Mouse (Mus musculus) lung, postnatal 0 days (tissue): ENCODE results near the gene Creb3l1. TPM values are rescaled to one million over a fixed set of nuclear protein-coding genes. Genes with fewer than 3 reads are reported as not detected.

Source experiments
- ATAC-seq: fragments of 200-750 bp; cut with Nextera tagmentation; 2 replicates; pipeline ENCODE4 v1.8.0; 2017; ENCODE audit warnings: moderate library complexity
- DNase-seq: peaks from one replicate; pipeline ENCODE4 v3.0.0-alpha.2; 2016; ENCODE audit warnings: low spot score
- H3K27ac ChIP-seq: fragments of 300-500 bp; sonication (generic); 2 replicates; pipeline ENCODE4 v1.5.1; 2014; ENCODE audit warnings: antibody characterized with exemption, mild to moderate bottlenecking, low read length, mixed read lengths
- H3K27me3 ChIP-seq: fragments of 300-500 bp; sonication (generic); replicated peaks from 2 replicates; pipeline ENCODE4 v1.6.1; 2014; ENCODE audit warnings: low read length, mixed read lengths; ENCODE audit not compliant: insufficient read depth
- H3K36me3 ChIP-seq: fragments of 300-500 bp; sonication (generic); 2 replicates; pipeline ENCODE4 v1.6.1; 2014; ENCODE audit warnings: low read length, mixed read lengths; ENCODE audit not compliant: insufficient read depth
- H3K4me1 ChIP-seq: fragments of 300-500 bp; sonication (generic); 2 replicates; pipeline ENCODE4 v1.6.1; 2014; ENCODE audit warnings: antibody characterized with exemption, low read depth, low read length, mixed read lengths; ENCODE audit not compliant: insufficient read depth
- H3K4me2 ChIP-seq: fragments of 300-500 bp; sonication (generic); replicated peaks from 2 replicates; pipeline ENCODE4 v1.6.1; 2014; ENCODE audit warnings: low read depth, mild to moderate bottlenecking, low read length, moderate library complexity, mixed read lengths
- H3K4me3 ChIP-seq: fragments of 300-500 bp; sonication (generic); 2 replicates; pipeline ENCODE4 v1.5.1; 2014; ENCODE audit warnings: low read depth, low read length
- H3K9ac ChIP-seq: fragments of 300-500 bp; sonication (generic); replicated peaks from 2 replicates; pipeline ENCODE4 v1.6.1; 2014; ENCODE audit warnings: low read depth, mild to moderate bottlenecking
- H3K9me3 ChIP-seq: fragments of 300-500 bp; sonication (generic); 2 replicates; pipeline ENCODE4 v1.6.1; 2016; ENCODE audit warnings: low read length, mixed read lengths
- CTCF ChIP-seq: IDR thresholded peaks from 2 replicates; pipeline ENCODE4 v1.5.1; 2016; ENCODE audit warnings: antibody characterized with exemption, mild to moderate bottlenecking
- EP300 ChIP-seq: IDR thresholded peaks from 2 replicates; pipeline ENCODE4 v1.6.1; 2016; ENCODE audit warnings: antibody characterized with exemption, mild to moderate bottlenecking, control low read depth
- WGBS: fragments of 180-500 bp; shearing (Covaris S2); extraction: QIAGEN DNeasy Blood & Tissue Kit; methylation state at CpG from one replicate; pipeline ENCODE4 v1.1.7; 2014; 5-methylcytosine and 5-hydroxymethylcytosine counted together
- polyA plus RNA-seq: library from polyadenylated mRNA; unstranded; fragments of >200 nt; fragmentation: Nextera tagmentation; extraction: Ambion mirVana; gene quantifications from 2 replicates; pipeline ENCODE4 v1.2.1, GENCODE M21; 2015

Gene Creb3l1
- polyA plus RNA-seq, result 7.0 and 8.1 TPM in 2 replicates

DNA sequence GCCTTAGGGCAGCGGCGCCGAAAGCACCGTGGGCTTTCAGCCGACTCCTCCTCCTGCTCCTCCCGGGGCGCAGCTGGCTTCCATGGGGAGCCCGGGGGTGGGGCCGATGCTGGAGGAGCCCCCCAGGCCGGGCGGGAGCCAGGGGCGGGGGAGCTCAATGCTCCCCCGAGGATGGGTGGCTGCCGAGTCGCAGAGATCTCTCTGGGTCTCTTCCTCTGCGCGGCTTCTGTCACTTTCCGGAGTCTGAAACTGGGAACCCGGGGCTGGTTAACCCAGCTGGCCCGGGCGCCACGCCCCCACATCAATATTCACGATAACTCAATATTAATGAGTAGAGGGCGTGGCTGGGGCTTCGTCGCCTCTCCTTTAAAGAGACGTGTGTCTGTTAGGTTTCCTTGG lies at the start of gene Creb3l1:
TSS of gene Creb3l1 (minus strand) at position 229 of the 399 bp plus-strand sequence.
- ATAC-seq (peak; percentile 52), DNase-seq (peak; percentile 86)
- H3K4me2 ChIP-seq, result peak within 1 kb of the TSS; percentile 96
- H3K9ac ChIP-seq, result peak within 1 kb of the TSS; percentile 56
- 1% methylated on average over 21 of the region's 27 CpGs for WGBS
- no peak for TF ChIP-seq EP300
- TF ChIP-seq CTCF, result no peak
- peaks cover 3% of the 10 kb centered on the region for H3K4me1 ChIP-seq
- H3K9me3 ChIP-seq, result no peaks in the 10 kb centered on the region
- H3K27ac ChIP-seq, result peak within 1 kb of the TSS; percentile 71
- H3K4me3 ChIP-seq, result peak within 1 kb of the TSS; percentile 78
- no peaks in the 10 kb centered on the region for H3K27me3 ChIP-seq
- H3K36me3 ChIP-seq, result no peaks in the 10 kb centered on the region

- 73% methylated on average over 4 of the region's 4 CpGs for WGBS
- no peak overlapping the region for H3K9ac ChIP-seq
- no peak for TF ChIP-seq EP300
- no peak for TF ChIP-seq CTCF
- ATAC-seq (no peak), DNase-seq (no peak)
- no peaks in the 10 kb centered on the region for H3K4me1 ChIP-seq
- no peaks in the 10 kb centered on the region for H3K36me3 ChIP-seq
- H3K27ac ChIP-seq, result no peak overlapping the region
- H3K27me3 ChIP-seq, result no peaks in the 10 kb centered on the region
- no peaks in the 10 kb centered on the region for H3K9me3 ChIP-seq
- no peak overlapping the region for H3K4me2 ChIP-seq
- no peak overlapping the region for H3K4me3 ChIP-seq
Observed at GRCm38 (mm10) chr2:92071143-92071542, 46.8 kb upstream of the Creb3l1 start.

DNA sequence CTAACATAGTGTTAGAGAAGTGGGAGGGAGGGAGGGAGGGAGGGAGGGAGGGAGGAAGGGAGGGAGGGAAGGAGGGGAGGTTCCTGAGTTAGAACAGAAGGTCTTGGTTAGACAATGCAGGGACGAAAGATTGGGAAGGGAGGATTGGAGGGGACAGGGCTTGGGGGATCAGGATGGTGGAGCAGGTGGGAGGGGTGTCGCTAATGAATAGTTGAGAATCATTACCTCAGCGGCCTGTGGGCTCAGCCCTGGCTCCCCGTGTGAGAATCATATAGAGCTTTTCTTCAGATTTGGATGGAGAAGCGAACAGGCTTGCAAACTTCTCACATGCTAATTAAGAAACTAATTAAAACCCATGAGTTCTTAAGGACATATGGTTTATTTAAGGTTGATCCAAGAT lies 45.3 kb upstream of the Creb3l1 start:
- no peak overlapping the region for H3K27ac ChIP-seq
- DNase-seq (no peak), ATAC-seq (no peak)
- H3K4me2 ChIP-seq, result no peak overlapping the region
- no peaks in the 10 kb centered on the region for H3K27me3 ChIP-seq
- H3K9me3 ChIP-seq, result no peaks in the 10 kb centered on the region
- WGBS, result 66% methylated on average over 5 of the region's 5 CpGs
- TF ChIP-seq EP300, result no peak
- no peak for TF ChIP-seq CTCF
- H3K36me3 ChIP-seq, result no peaks in the 10 kb centered on the region
- H3K9ac ChIP-seq, result no peak overlapping the region
- no peaks in the 10 kb centered on the region for H3K4me1 ChIP-seq
- H3K4me3 ChIP-seq, result no peak overlapping the region

- Histone ChIP-seq H3K27ac (no peak overlapping the region), H3K27me3 (no peaks in the 10 kb centered on the region), H3K4me1 (no peaks in the 10 kb centered on the region), H3K4me2 (no peak overlapping the region), H3K9ac (no peak overlapping the region), H3K9me3 (no peaks in the 10 kb centered on the region), H3K4me3 (no peak overlapping the region), H3K36me3 (no peaks in the 10 kb centered on the region)
- ATAC-seq (no peak), DNase-seq (no peak)
- no peak for TF ChIP-seq CTCF
- no peak for TF ChIP-seq EP300
- 40% methylated on average over 3 of the region's 3 CpGs for WGBS
Observed at GRCm38 (mm10) chr2:92067600-92067999, 43.3 kb upstream of the Creb3l1 start.

GRCm38 (mm10) chr2:92066899-92067298 lies 42.6 kb upstream of the Creb3l1 start:
- TF ChIP-seq EP300 (no peak), CTCF (no peak)
- ATAC-seq, result no peak
- no peak overlapping the region for H3K4me3 ChIP-seq

GRCm38 (mm10) chr2:92065938-92066337 lies 41.6 kb upstream of the Creb3l1 start:
- no peaks in the 10 kb centered on the region for H3K36me3 ChIP-seq
- no peaks in the 10 kb centered on the region for H3K27me3 ChIP-seq
- no peaks in the 10 kb centered on the region for H3K9me3 ChIP-seq
- H3K4me3 ChIP-seq, result no peak overlapping the region
- ATAC-seq (no peak), DNase-seq (no peak)
- H3K4me1 ChIP-seq, result no peaks in the 10 kb centered on the region
- H3K4me2 ChIP-seq, result no peak overlapping the region
- TF ChIP-seq EP300 (no peak), CTCF (no peak)
- no peak overlapping the region for H3K27ac ChIP-seq
- 46% methylated on average over 6 of the region's 6 CpGs for WGBS
- H3K9ac ChIP-seq, result no peak overlapping the region

More at GRCm38 (mm10) chr2:92066899-92067298, 42.6 kb upstream of the Creb3l1 start:
- Histone ChIP-seq H3K9ac (no peak overlapping the region), H3K9me3 (no peaks in the 10 kb centered on the region), H3K4me2 (no peak overlapping the region), H3K27me3 (no peaks in the 10 kb centered on the region), H3K27ac (no peak overlapping the region), H3K4me1 (no peaks in the 10 kb centered on the region), H3K36me3 (no peaks in the 10 kb centered on the region)
- WGBS, result 59% methylated on average over 1 of the region's 1 CpGs
- peak; percentile 38 for DNase-seq
